Mouse (Mus musculus) adrenal gland, adult (tissue): ENCODE measurements at regions not wholly inside any gene's neighbourhood (a gene's known extent, or its start where the extent isn't known, plus 50 kb on each side); places are given as distances from the start of the nearest gene placed in this dataset.

Source experiments
- DNase-seq, 2 experiments: peaks; one replicate each; pipeline ENCODE4 v3.0.0; 2022 to 2023; ENCODE audit warnings: low spot score in 1 of 2; ENCODE audit not compliant: inconsistent age in 2 of 2

DNA sequence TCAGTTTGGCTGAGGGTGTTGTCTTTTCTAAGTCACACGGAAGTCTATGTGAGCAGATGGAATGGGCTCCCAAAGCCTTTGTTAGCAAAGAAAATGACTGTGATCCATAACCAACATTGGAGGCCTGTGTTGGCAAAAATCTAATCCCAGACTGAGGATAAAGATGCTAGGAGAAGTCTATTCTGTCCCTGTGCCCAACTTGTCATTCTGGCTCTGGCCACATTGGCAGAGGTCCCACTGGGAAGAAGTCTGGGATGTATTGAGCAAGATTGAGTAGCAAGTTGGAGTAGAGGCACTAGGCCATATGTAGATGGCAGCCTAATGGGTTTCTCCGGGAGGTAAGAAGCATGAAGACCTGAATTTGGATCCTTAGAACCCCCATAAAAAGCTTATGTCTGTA is 54.1 kb downstream of the Nog start:
- no peak for DNase-seq

DNA sequence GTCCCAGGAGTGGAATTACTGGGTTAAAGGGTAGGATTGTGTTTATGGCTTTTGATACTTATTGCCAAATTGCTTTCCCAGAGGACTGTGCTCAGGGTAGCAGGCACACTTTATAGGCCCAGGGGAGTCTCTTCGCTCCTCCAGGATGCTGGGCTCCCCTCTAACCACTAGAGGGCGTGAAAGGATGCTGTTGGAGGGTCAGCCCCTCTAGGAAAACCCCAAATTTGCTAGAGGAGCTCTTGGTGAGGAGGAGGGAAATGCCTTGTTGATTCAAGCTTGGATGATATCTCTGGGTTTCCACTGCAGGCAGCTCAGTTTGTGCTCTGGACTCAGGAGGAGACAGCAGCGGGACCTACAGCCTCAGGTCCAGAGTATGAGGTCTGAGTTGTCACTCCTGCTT is 58.8 kb downstream of the Nog start:
- peak in 1 of 2 experiments; percentile 43 for DNase-seq

DNA sequence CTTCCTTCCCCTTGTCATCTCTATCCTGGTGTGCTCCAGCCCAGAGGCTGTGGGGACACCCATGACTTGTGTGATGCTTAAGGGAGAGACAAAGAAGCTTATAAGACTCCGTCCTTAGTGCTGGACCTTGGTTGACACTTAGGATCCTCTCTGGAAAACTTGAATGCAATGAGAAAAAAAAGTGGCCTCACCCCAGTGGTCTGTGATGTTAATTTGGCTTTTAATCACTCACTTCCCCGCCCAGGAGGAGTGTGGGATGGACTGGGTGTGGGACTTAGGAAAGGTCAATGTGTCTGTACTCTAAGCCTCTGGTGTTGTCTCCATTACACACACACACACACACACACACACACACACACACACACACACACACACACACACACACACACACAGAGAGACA is 60.0 kb downstream of the Nog start:
- DNase-seq, result no peak

DNA sequence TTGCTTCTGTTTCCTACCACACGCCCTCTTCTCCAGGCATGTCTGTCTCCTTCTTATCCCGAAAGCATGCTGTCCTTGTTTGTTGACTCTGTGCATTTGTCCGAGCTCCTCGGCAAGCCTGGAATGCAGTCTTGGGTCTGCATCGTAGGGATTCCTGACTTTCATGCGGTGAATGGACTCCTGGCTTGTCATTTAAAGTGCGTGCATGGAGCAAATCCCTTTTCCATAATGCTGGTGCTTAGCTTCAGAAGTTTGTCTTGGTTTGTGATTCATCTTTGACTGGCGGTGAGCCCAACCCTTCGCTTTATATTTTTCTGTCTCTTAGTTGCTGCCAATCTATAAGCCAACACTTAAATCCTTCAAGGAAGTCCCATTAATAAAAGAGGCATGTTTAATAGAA is 62.2 kb downstream of the Nog start:
- no peak for DNase-seq

- DNase-seq, result no peak
Measured at GRCm38 (mm10) chr11:89236904-89237303, 65.2 kb downstream of the Nog start.

- peak in 1 of 2 experiments; percentile 31 for DNase-seq
Measured at GRCm38 (mm10) chr11:89232884-89233480, 69.2 kb downstream of the Nog start.

DNA sequence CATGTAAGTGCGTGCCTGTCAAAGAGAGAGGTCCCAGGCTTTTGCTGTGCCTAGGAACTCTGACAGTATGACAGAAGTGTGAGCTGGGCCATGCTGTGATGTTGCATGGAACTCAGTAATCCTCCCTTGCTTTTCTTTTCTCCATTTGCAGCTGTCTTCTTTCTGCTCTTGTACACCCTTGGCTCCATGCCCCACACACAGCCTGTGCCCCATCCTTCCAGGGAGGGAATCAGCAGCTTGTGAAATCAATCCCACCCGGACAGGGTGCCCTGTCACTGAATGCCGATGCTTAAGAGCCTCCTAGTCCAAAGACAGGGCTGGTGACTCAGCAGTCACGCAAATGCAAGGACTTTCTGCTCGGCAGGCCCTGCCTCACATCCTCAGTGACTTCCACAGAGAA is 72.4 kb downstream of the Nog start:
- DNase-seq, result no peak

- DNase-seq, result no peak
Measured at GRCm38 (mm10) chr11:89213204-89213603, 88.9 kb downstream of the Nog start.

DNA sequence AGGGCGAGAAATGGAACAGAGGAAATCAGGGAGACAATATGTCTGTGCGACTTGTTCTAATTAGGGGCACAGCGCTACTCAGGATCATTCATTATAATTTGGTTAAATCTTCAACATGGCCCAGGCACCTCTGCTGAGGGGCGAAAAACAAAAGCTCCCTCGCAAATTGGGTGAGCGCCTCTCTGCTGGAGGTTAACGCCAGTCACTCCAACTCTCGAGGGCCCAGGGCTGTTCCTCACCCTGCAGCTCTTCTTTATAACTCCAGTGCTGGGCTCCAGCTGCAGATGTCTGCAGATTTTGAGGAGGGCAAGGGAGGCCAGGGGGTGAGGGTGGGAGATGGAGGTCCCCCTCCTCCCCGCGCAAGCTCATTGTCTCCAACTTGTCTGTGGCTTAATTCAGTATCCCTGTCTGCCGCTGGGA is 92.6 kb downstream of the Nog start:
- no peak for DNase-seq

DNA sequence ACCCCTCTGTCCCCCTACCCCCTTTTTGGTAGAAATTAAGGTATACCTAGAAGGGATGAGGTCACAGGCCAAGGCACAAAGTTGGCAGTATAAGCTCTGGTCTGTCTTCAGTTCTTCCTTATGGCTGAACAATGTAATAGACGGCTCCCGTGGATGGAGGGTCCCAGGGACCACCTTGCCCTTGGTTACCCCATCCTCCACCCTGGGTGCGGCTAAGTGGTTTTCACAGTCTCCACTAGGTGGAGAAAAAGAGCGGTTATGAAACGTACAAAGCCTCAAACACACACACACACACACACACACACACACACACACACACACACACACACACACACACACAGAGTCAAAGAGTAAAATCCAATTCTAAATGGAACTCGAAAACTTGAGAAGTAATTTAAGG is 93.1 kb downstream of the Nog start:
- no peak for DNase-seq

GRCm38 (mm10) chr11:89206788-89207187 is 95.3 kb downstream of the Nog start:
- DNase-seq, result no peak

DNA sequence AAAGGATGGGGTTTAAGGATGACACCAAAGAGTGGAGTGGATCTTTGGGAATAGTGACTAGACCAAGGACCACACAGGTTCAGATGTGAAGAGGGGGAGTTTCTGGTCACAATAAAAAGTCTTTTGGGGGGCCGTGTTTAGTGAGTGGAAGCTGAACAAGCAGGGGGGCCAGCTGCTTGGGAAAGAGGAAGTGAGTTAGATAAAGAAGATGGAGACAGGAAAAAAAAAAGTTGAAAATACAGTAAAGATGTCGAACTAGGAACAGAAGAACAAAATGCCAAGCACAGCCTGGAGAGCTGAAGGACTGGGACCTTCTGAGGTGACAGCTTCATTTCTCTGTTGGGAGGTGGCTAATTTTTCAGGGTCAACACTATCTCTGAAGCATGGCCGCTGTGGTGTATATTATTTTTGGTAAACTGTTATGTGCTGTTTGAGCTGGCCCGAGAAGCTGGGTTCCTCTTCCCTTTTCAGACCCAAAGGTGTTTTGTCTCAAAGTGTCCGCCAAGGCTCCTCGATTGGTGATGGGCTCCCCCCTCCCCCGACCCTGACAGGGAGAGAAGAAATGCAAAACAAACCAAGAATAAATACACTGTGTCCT is 97.1 kb downstream of the Nog start:
- no peak for DNase-seq

DNA sequence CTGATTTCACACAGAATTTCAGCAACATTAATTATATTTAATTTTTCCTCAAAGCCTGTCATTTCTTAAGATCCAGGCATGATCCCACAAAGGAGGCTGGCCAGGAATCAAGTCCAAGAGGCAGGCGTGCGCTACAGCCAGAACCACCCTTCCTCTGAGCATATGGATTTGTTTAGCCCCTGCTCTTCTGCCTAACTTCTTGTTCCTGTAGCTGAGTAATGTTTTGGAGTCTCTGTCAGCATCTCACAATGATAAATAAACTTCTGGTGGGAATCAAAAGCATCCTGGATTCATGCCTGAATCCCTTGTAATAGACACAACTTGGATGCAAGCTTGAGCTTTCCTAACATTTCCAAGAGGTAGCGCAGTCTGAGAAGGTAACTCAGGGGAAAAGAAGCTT is 101.7 kb downstream of the Nog start:
- no peak for DNase-seq

- DNase-seq, result no peak
Measured at GRCm38 (mm10) chr11:89192815-89193214, 109.3 kb downstream of the Nog start.

DNA sequence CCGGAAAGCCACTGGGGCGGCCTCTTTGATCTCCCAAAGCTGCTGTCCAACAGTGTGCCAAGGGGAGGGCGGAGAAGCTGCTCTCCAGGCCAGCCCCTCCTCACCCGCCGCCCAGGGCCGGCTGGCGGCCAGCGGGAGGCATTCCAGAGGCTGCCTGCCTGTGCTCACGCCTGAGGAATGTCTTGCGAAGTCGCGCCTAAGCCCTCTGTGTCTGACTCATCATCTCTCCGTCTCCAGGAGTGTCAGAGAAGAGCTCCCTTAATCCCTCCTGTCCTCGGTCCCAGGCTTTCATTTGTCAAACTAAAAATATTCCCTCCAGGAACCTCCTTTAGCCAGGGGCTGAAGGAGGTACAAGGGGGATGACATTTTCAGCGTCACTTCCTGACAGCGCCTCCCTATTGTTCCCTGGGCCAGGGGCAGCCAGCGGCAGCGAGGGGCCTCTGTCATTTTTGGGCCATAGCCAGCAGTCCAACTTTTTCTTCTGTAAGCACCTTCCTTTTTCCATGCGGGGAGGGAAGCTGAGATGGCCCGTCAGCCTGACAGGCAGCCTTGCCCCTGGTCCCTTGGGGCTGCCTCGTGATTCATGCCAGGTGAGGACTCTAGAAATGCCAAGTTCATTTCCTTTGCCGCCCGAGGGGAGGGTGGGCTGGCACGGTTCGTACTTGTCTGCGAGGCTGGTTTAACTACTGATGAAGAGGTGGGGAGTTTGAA is 113.4 kb downstream of the Gm525 start:
- DNase-seq, result peak; percentile 82 to 88

DNA sequence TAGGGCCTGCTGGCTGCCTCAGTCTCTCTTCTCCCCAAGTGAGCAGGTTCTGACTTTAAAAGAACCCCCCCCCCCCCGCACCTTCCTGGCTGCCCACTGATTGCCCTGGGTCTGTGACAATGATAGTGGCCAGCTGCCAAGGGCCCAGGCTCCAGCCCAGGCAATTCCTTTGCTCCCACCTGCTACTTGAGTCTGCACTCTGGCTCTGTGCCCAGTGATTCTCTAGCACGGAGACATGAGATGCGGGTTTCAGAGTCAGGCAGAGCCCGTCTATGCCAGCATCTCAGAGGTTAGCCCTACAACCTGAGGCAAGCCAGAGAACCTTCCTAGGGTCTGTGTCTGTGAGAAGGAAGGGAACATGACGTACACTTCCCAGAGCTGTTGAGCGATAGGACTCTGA is 112.2 kb downstream of the Gm525 start:
- no peak for DNase-seq

DNA sequence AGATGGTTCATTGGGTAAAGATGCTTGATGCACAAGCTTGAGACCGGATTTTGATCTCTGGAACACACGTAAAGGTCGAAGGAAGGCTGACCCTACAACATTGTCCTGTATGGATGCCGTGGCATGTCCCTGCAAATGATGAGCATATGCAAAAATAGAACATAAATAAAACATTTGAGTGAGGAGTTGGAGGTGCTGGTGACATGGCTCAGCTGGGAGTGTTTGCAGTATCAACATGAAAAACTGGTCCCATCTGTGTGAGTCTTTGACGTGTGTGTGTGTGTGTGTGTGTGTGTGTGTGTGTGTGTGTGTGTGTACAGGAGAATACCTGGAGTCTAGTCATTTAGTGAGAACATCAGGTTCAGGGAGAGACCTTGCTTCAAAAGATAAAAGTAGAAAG is 107.8 kb downstream of the Gm525 start:
- DNase-seq, result no peak

GRCm38 (mm10) chr11:89178436-89178835 is 104.8 kb downstream of the Gm525 start:
- DNase-seq, result no peak

- peak in 1 of 2 experiments; percentile 31 for DNase-seq
Measured at GRCm38 (mm10) chr11:89175511-89175910, 101.9 kb downstream of the Gm525 start.

- no peak for DNase-seq
Measured at GRCm38 (mm10) chr11:89174967-89175366, 101.3 kb downstream of the Gm525 start.

DNA sequence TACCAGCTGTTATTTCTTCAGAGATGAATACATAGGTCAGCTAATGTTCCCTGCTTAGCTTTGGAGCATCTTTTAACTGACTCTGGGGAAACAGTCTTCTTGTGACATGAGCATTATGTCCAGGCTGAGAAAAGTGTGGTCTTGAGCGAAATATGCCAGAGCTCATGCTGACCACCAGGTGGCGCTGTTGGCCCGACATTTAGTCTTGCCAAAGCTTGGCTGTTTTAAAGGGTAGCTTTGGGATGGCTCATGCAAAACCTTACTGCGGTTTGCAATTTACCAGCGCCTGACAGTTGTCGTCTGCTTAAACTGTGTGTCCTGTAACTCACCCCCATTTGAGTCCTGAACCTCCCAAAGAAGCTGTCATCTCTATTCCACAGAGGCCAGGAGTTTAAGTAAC is 91.6 kb downstream of the Gm525 start:
- peak; percentile 76 to 93 for DNase-seq
